Mouse (Mus musculus): ENCODE measurements around the gene Meis2.

DNA sequence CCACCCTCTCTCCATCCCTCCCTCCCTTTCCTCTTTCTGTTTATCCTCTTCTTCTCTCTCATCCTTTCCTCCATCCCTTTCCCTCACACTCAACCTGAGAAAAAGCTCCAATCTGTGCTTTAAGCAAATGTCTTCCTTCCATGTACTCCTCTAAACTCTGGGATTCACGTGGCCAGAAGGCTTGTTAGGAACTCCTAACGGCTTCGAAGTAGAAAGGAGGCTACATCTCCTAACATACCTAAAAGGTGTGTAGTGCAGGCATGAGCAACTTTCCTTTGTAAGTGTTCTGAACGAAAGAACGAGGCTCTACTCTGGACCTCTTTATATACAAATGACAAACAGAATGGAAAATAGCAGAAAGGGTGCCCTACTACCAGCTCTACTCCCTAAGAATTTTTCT lies 7.1 kb upstream of the Meis2 start:
- TF ChIP-seq EP300 (IDR thresholded peaks at IDR 0.05; ENCODE audit: low read depth): no peak
- no peak for TF ChIP-seq CTCF (IDR thresholded peaks at IDR 0.05; ENCODE audit: low read depth)

Data from liver, embryonic 14.5 days (tissue).